Mouse (Mus musculus) urinary bladder, adult 18-20 months (tissue): ENCODE measurements around the gene Pcdh20.

Experiments
- DNase-seq, 2 experiments: peaks; one replicate each; pipeline ENCODE4 v3.0.0; 2022; ENCODE audit warnings: low spot score in 2 of 2, mixed read lengths in 2 of 2

Pcdh20 gene

GRCm38 (mm10) chr14:88470495-88471434 is at the start of gene Pcdh20:
Pcdh20 (minus strand) TSS chr14:88471396.
- DNase-seq: no peak

- no peak for DNase-seq
Observed at GRCm38 (mm10) chr14:88479909-88480308, 8.7 kb upstream of the Pcdh20 start.

- DNase-seq: no peak
Observed at GRCm38 (mm10) chr14:88469956-88470355, 1.2 kb downstream of the Pcdh20 start.

- no peak for DNase-seq
Observed at GRCm38 (mm10) chr14:88469361-88469760, 1.8 kb downstream of the Pcdh20 start.

- DNase-seq: no peak
Observed at GRCm38 (mm10) chr14:88466416-88466815, 4.8 kb downstream of the Pcdh20 start.

- no peak for DNase-seq
Observed at GRCm38 (mm10) chr14:88464356-88464755, 6.8 kb downstream of the Pcdh20 start.

GRCm38 (mm10) chr14:88463357-88463756 is 7.8 kb downstream of the Pcdh20 start:
- no peak for DNase-seq

GRCm38 (mm10) chr14:88462944-88463343 is 8.3 kb downstream of the Pcdh20 start:
- DNase-seq: no peak

GRCm38 (mm10) chr14:88460705-88461104 is 10.5 kb downstream of the Pcdh20 start:
- DNase-seq: no peak

GRCm38 (mm10) chr14:88443304-88443703 is 27.9 kb downstream of the Pcdh20 start:
- no peak for DNase-seq

GRCm38 (mm10) chr14:88429393-88429792 is 41.8 kb downstream of the Pcdh20 start:
- no peak for DNase-seq

- no peak for DNase-seq
Observed at GRCm38 (mm10) chr14:88427370-88427769, 43.8 kb downstream of the Pcdh20 start.
